Mouse (Mus musculus): ENCODE measurements around the gene Amt.

- no peak for TF ChIP-seq POLR2A (IDR thresholded peaks at IDR 0.05; ENCODE audit: control insufficient read depth, low read depth, low read length)
- no peak for TF ChIP-seq CTCF (IDR thresholded peaks at IDR 0.05; ENCODE audit: control insufficient read depth, insufficient read depth, insufficient replicate concordance, low read depth, low read length)
These were observed 5.2 kb downstream of the Amt start for GRCm38 (mm10) chr9:108301853-108302252.
